Mouse (Mus musculus): Measurements from ENCODE around the gene 5430403G16Rik.
"Not testable (repeated sequence)": the region's sequence is repeated elsewhere in the genome, so short reads cannot be mapped to it uniquely, and the experiment has no call there.

Gene 5430403G16Rik

GRCm38 (mm10) chr5:109690537-109691201 lies at the start of gene 5430403G16Rik:
TSS of gene 5430403G16Rik (minus strand) at chr5:109691041.
- DNase-seq = peak; percentile 81 to 86

- DNase-seq = peak; percentile 4 to 7
Observed at GRCm38 (mm10) chr5:109717341-109717740, 26.5 kb upstream of the 5430403G16Rik start.

- DNase-seq = not testable (repeated sequence)
Observed at GRCm38 (mm10) chr5:109691205-109691965, 544 bp upstream of the 5430403G16Rik start.

GRCm38 (mm10) chr5:109682921-109683320 lies 7.9 kb downstream of the 5430403G16Rik start:
- DNase-seq = no peak
